Mouse (Mus musculus) intestine, embryonic 16.5 days (tissue): ENCODE measurements around the gene Tcte2. TPM values are rescaled to one million over a fixed set of nuclear protein-coding genes. Genes with fewer than 3 reads are reported as not detected.
"Not testable (repeated sequence)": the region's sequence is repeated elsewhere in the genome, so short reads cannot be mapped to it uniquely, and the experiment has no call there.

Experiments used
- ATAC-seq: fragments of 200-750 bp; cut with Nextera tagmentation; 2 replicates; pipeline ENCODE4 v1.8.0; 2017; ENCODE audit warnings: moderate TSS enrichment, moderate library complexity
- H3K27ac ChIP-seq: fragments of 300-500 bp; sonication (generic); 2 replicates; pipeline ENCODE4 v1.5.1; 2014; ENCODE audit warnings: mild to moderate bottlenecking, low read length
- H3K27me3 ChIP-seq: fragments of 300-500 bp; sonication (generic); replicated peaks from 2 replicates; pipeline ENCODE4 v1.6.1; 2014; ENCODE audit warnings: low read length, control low read depth, mixed read lengths; ENCODE audit not compliant: control insufficient read depth, insufficient read depth
- H3K36me3 ChIP-seq: fragments of 300-500 bp; sonication (generic); 2 replicates; pipeline ENCODE4 v1.6.1; 2014; ENCODE audit warnings: low read length, control low read depth; ENCODE audit not compliant: control insufficient read depth, insufficient read depth
- H3K4me1 ChIP-seq: fragments of 300-500 bp; sonication (generic); 2 replicates; pipeline ENCODE4 v1.6.1; 2014; ENCODE audit warnings: low read length, control low read depth, mixed read lengths; ENCODE audit not compliant: control insufficient read depth, insufficient read depth
- H3K4me2 ChIP-seq: fragments of 300-500 bp; sonication (generic); 2 replicates; pipeline ENCODE4 v1.6.1; 2014; ENCODE audit warnings: low read depth, low read length, control low read depth
- H3K4me3 ChIP-seq: fragments of 300-500 bp; sonication (generic); 2 replicates; pipeline ENCODE4 v1.5.1; 2014; ENCODE audit warnings: mild to moderate bottlenecking, low read length
- H3K9ac ChIP-seq: fragments of 300-500 bp; sonication (generic); 2 replicates; pipeline ENCODE4 v1.6.1; 2014; ENCODE audit warnings: low read depth, low read length
- H3K9me3 ChIP-seq: fragments of 300-500 bp; sonication (generic); 2 replicates; pipeline ENCODE4 v1.6.1; 2016; ENCODE audit warnings: low read length, control low read depth; ENCODE audit not compliant: control insufficient read depth
- WGBS: fragments of 180-500 bp; shearing (Covaris S2); extraction: QIAGEN DNeasy Blood & Tissue Kit; methylation state at CpG from one replicate; pipeline ENCODE4 v1.1.7; 2014; 5-methylcytosine and 5-hydroxymethylcytosine counted together
- polyA plus RNA-seq: library from polyadenylated mRNA; unstranded; fragments of >200 nt; fragmentation: Nextera tagmentation; extraction: Ambion mirVana; gene quantifications from 2 replicates; pipeline ENCODE4 v1.2.1, GENCODE M21; 2015

Tcte2 gene
- polyA plus RNA-seq, 1 experiment from 2014 or later = 4.0 TPM

DNA sequence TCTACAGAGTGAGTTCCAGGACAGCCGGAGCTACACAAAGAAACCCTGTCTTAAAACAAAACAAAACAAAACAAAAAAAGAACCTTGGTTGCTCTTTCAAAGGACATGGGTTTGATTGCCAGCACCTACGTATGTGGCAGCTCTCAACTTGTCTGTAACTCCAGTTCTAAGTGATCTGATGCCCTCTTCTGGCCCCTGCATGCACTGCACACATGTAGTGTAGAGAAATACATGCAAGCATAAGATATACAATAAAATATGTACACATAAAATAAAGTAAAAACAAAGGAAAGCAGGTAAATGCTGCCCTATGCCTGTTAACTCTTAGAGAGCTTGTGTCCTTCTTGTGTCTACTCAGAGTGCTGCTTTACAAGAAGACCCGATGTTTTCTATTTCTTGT lies 7.6 kb upstream of the Tcte2 start:
- no peaks in the 10 kb centered on the region for H3K9me3 ChIP-seq
- ATAC-seq = no peak
- no peaks in the 10 kb centered on the region for H3K27me3 ChIP-seq
- 94% methylated on average over 3 of the region's 3 CpGs for WGBS
- H3K4me2 ChIP-seq = no peak overlapping the region
- H3K36me3 ChIP-seq = no peaks in the 10 kb centered on the region
- H3K4me1 ChIP-seq = 0 out of 2 replicates have a peak, but pooled peaks cover 5% of the 10 kb centered on the region
- H3K27ac ChIP-seq = no peak overlapping the region
- no peak overlapping the region for H3K4me3 ChIP-seq
- no peak overlapping the region for H3K9ac ChIP-seq

- Histone ChIP-seq H3K36me3 (no peaks in the 10 kb centered on the region), H3K4me1 (0 out of 2 replicates have a peak, but pooled peaks cover 5% of the 10 kb centered on the region), H3K4me2 (no peak overlapping the region), H3K9ac (no peak overlapping the region), H3K27me3 (no peaks in the 10 kb centered on the region), H3K9me3 (no peaks in the 10 kb centered on the region), H3K4me3 (no peak overlapping the region), H3K27ac (peak overlapping the region; percentile 23; the same call in 1 of the 2 replicates)
- ATAC-seq = peak; percentile 59; the same call in 1 of the 2 replicates
- WGBS = 81% methylated on average over 1 of the region's 1 CpGs
Observed at GRCm38 (mm10) chr17:13768531-13768930, 6.9 kb upstream of the Tcte2 start.

DNA sequence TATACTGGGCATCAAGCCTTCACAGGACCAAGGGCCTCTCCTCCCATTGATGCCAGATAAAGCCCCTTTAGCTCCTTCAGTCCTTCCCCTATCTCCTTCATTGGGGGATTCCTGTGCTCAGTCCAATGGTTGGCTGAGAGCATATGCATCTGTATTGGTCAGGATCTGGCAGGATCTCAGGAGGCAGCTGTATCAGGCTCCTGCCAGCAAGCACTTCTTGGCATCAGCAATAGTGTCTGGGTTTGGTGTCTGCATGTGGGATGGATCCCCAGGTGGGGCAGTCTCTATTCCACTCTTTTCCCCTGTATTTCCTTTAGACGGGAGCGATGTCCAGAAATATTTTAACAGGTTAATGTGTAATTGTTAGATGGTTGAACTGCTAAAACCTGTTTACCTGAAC lies 3.3 kb upstream of the Tcte2 start:
- not testable (repeated sequence) for H3K4me2 ChIP-seq, H3K27ac ChIP-seq, H3K4me3 ChIP-seq, H3K27me3 ChIP-seq, H3K9ac ChIP-seq, H3K4me1 ChIP-seq, ATAC-seq, H3K36me3 ChIP-seq, H3K9me3 ChIP-seq
- WGBS = 85% methylated on average over 2 of the region's 2 CpGs

- no peaks in the 10 kb centered on the region for H3K9me3 ChIP-seq
- no peak overlapping the region for H3K27ac ChIP-seq
- H3K27me3 ChIP-seq = no peaks in the 10 kb centered on the region
- H3K36me3 ChIP-seq = no peaks in the 10 kb centered on the region
- H3K4me2 ChIP-seq = no peak overlapping the region
- WGBS = 66% methylated on average over 1 of the region's 1 CpGs
- peaks cover 11% of the 10 kb centered on the region for H3K4me1 ChIP-seq
- H3K9ac ChIP-seq = no peak overlapping the region
- no peak overlapping the region for H3K4me3 ChIP-seq
- no peak for ATAC-seq
Observed at GRCm38 (mm10) chr17:13763819-13764218, 2.2 kb upstream of the Tcte2 start.

GRCm38 (mm10) chr17:13760675-13761178 lies 898 bp downstream of the Tcte2 start:
- Histone ChIP-seq H3K9me3 (no peaks in the 10 kb centered on the region), H3K36me3 (no peaks in the 10 kb centered on the region), H3K9ac (peak overlapping the region; percentile 89), H3K27me3 (no peaks in the 10 kb centered on the region), H3K4me3 (peak overlapping the region; percentile 83), H3K4me2 (peak overlapping the region; percentile 98), H3K4me1 (peaks cover 10% of the 10 kb centered on the region), H3K27ac (peak overlapping the region; percentile 88)
- under 1% methylated on average over 43 of the region's 72 CpGs for WGBS
- peak; percentile 49 for ATAC-seq

DNA sequence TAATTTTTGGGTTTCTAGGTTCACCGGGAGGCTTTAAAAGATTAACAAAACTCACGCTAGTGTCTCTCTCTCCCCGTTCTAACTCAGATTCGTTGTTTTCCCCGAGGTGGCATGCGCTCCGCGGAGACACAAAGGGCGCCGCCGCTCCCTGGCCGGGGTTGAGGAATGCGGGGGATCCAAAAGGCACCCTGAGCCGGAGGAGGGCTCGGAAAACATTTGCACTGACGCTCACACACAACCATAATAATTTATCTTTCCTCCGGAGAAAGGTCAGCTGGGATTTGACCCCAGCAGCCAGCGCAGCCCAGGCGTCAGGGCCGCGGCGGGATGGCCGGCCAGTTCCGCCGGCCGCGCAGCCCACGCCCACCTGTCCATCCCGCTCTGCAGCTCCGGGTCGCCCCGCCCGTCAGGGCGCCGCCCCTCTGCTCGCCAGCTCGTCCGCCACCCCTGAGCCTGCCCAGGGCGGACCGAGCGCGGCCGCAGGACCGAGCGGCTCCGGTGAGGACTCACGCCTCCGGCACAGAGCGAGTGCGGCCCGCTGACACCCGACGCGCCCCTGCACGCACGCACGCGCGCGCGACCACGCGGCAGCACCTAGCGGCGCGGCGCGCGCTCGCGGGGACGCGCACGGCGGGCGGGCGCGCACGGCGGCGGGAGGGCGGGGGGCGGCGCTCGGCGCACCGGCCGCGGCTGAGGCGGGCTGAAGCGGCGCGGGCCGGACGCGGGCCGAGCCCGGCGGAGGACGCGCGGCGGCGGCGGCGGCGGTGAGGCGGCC lies 1.6 kb downstream of the Tcte2 start, which contains the start of gene Afdn:
Gene Afdn, plus strand, starts transcription at position 687 of the 775 bp plus-strand sequence.
- peak; percentile 94 for ATAC-seq
- WGBS = under 1% methylated on average over 62 of the region's 108 CpGs
- Histone ChIP-seq H3K4me3 (peak within 1 kb of the TSS; percentile 83), H3K4me1 (peaks cover 8% of the 10 kb centered on the region), H3K9ac (peak within 1 kb of the TSS; percentile 89), H3K27me3 (no peaks in the 10 kb centered on the region), H3K9me3 (no peaks in the 10 kb centered on the region), H3K4me2 (peak within 1 kb of the TSS; percentile 98), H3K36me3 (no peaks in the 10 kb centered on the region), H3K27ac (peak within 1 kb of the TSS; percentile 88)

DNA sequence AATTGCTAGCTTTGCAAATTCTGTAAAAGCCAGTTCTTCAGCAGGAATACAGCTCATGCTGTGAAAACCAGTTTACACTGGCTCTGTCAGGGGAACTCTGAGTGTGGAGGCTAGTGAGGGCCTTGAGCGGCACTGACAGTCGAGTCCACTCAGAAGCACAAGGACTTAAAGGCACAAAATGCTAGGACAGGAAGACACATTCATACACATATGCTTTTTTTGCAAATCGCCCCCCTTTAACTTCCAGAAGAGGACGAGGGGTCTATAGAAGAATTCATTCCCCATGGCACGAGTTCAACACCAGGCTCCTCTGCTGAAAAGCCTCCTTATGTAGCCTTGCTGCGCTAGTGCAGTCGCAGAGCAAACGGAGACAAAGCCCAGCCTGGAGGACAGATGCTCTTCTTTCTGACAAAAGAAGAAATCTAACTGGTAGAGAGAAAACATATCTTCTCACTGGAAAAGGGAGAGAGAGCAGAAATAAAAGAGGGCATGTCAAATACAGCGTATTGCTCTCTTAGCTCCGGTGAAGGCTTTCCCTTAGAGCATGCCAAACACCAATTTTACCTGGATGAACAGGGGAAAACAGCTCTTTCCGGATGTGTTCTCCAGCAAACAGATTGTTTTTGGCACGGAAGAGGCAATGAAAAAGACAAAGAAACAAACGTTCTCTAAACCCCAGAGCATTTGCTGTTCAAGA lies 2.3 kb downstream of the Tcte2 start:
- Histone ChIP-seq H3K36me3 (no peaks in the 10 kb centered on the region), H3K4me1 (peaks cover 8% of the 10 kb centered on the region), H3K27me3 (no peaks in the 10 kb centered on the region), H3K9ac (peak overlapping the region; percentile 89), H3K9me3 (no peaks in the 10 kb centered on the region), H3K27ac (peak overlapping the region; percentile 88), H3K4me3 (peak overlapping the region; percentile 83), H3K4me2 (peak overlapping the region; percentile 98)
- WGBS = 15% methylated on average over 13 of the region's 13 CpGs
- ATAC-seq = no peak

DNA sequence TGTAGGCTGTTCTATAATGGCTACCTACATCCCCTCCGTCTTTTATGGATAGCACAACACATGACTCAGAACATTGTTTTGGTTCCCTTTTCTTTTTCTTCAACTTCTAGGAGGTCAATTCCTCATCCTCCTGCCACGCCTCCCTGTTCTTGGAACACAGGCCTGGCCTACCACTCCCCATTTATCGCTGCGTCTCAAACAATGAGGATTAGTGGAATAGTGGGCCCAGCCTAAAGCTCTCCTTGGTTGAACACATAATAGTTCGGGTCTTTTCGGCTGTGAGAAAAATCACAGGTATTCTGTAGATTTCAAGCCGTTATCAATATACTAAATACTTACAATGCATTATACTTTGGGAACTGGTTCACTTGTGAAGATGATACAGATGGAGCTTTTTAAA lies 3.0 kb downstream of the Tcte2 start:
- H3K9ac ChIP-seq = peak overlapping the region; percentile 89; the same call in 1 of the 2 replicates
- peak overlapping the region; percentile 88; the same call in 1 of the 2 replicates for H3K27ac ChIP-seq
- H3K36me3 ChIP-seq = no peaks in the 10 kb centered on the region
- H3K4me3 ChIP-seq = no peak overlapping the region
- H3K27me3 ChIP-seq = no peaks in the 10 kb centered on the region
- H3K4me1 ChIP-seq = peaks cover 8% of the 10 kb centered on the region
- ATAC-seq = no peak
- peak overlapping the region; percentile 98; the same call in 1 of the 2 replicates for H3K4me2 ChIP-seq
- 66% methylated on average over 7 of the region's 7 CpGs for WGBS
- no peaks in the 10 kb centered on the region for H3K9me3 ChIP-seq

- H3K27ac ChIP-seq = no peak overlapping the region
- ATAC-seq = no peak
Observed at GRCm38 (mm10) chr17:13754940-13755339, 6.7 kb downstream of the Tcte2 start.

More at GRCm38 (mm10) chr17:13754940-13755339, 6.7 kb downstream of the Tcte2 start:
- Histone ChIP-seq H3K9me3 (no peaks in the 10 kb centered on the region), H3K27me3 (no peaks in the 10 kb centered on the region), H3K9ac (no peak overlapping the region), H3K36me3 (no peaks in the 10 kb centered on the region), H3K4me3 (no peak overlapping the region), H3K4me2 (no peak overlapping the region), H3K4me1 (peaks cover 4% of the 10 kb centered on the region)
- 72% methylated on average over 6 of the region's 6 CpGs for WGBS
